9 mouse cellular contexts compared by ENCODE assay signal in genomic region chr8:45763690-45764342, GRCm38 (mm10).
A peak's percentile ranks its signal among the peaks of the same experiment; 100 is the strongest.
DNase-seq lines count a peak whose midpoint lies in the region; ATAC-seq and TF ChIP-seq lines count a peak whose summit lies in the region.
"Had no signal": no experiment of that assay in that cellular context is flagged by ENCODE, and none has a peak within 500 bp of the region (broad histone marks: within the 10 kb centered on the region; RNA-seq: fewer than 3 reads in every experiment).

No protein-coding gene starts in this region.

- 0 out of 2 replicates have a peak overlapping the region, but pooled peaks have one; percentile 12 for H3K4me2 ChIP-seq in intestine, embryonic 16.5 days (ENCODE audit: low read depth, low read length)
- H3K4me2 ChIP-seq in stomach, postnatal 0 days (replicated peaks; ENCODE audit: low read depth) = peak overlapping the region; percentile 30; the same call in 1 of the 2 replicates
- H3K4me2 ChIP-seq: midbrain, embryonic 12.5 days had no signal

- H3K27me3 ChIP-seq in intestine, embryonic 16.5 days (replicated peaks; ENCODE audit: control insufficient read depth, insufficient read depth, low read length) = no peaks in the 10 kb centered on the region
- no peaks in the 10 kb centered on the region for H3K27me3 ChIP-seq in stomach, postnatal 0 days (ENCODE audit: control insufficient read depth, insufficient read depth, low read length)
- H3K27me3 ChIP-seq: midbrain, embryonic 12.5 days had no signal

- no peak overlapping the region for H3K4me3 ChIP-seq in intestine, embryonic 16.5 days (ENCODE audit: low read length)
- peak overlapping the region; percentile 19; the same call in 1 of the 2 replicates for H3K4me3 ChIP-seq in stomach, postnatal 0 days (ENCODE audit: low read depth, low read length)
- H3K4me3 ChIP-seq: midbrain, embryonic 12.5 days had no signal

- WGBS in intestine, embryonic 16.5 days = 39% methylated on average over 11 of the region's 11 CpGs
- 39% methylated on average over 11 of the region's 11 CpGs for WGBS in stomach, postnatal 0 days

- H3K4me1 ChIP-seq in intestine, embryonic 16.5 days (ENCODE audit: control insufficient read depth, insufficient read depth, low read length) = peaks cover 8% of the 10 kb centered on the region
- no peaks in the 10 kb centered on the region for H3K4me1 ChIP-seq in stomach, postnatal 0 days (replicated peaks; ENCODE audit: control insufficient read depth, insufficient read depth)

- no peak overlapping the region for H3K9ac ChIP-seq in intestine, embryonic 16.5 days (ENCODE audit: low read depth, low read length)
- H3K9ac ChIP-seq in stomach, postnatal 0 days (ENCODE audit: low read length) = no peak overlapping the region
- H3K9ac ChIP-seq: midbrain, embryonic 12.5 days had no signal

- H3K27ac ChIP-seq in intestine, embryonic 16.5 days (ENCODE audit: low read length) = peak overlapping the region; percentile 66
- H3K27ac ChIP-seq in stomach, postnatal 0 days (replicated peaks) = peak overlapping the region; percentile 73
- H3K27ac ChIP-seq: midbrain, embryonic 12.5 days had no signal

- H3K9me3 ChIP-seq in intestine, embryonic 16.5 days (ENCODE audit: control insufficient read depth, low read length) = no peaks in the 10 kb centered on the region
- no peaks in the 10 kb centered on the region for H3K9me3 ChIP-seq in stomach, postnatal 0 days (ENCODE audit: control insufficient read depth, low read length)
- H3K9me3 ChIP-seq: midbrain, embryonic 12.5 days had no signal

- TF ChIP-seq CTCF in stomach, postnatal 0 days (IDR thresholded peaks at IDR 0.05; ENCODE audit: low read depth) = no peak

- DNase-seq in layer of hippocampus, postnatal 10 days (ENCODE audit: low spot score in 2 of 2) = peak; percentile 36 to 46
- DNase-seq in layer of hippocampus, adult 11-12 months (ENCODE audit: low spot score) = no peak
- peak; percentile 63 for DNase-seq in adrenal gland, adult 8-10 months
- peak; percentile 26 to 47 for DNase-seq in gastrocnemius, adult 8-10 months (ENCODE audit: low spot score in 2 of 2)
- DNase-seq in stomach, postnatal 0 days (ENCODE audit: low spot score) = peak; percentile 25

- peak; percentile 64 for ATAC-seq in intestine, embryonic 16.5 days
- ATAC-seq in stomach, postnatal 0 days (ENCODE audit: low FRiP score, low TSS enrichment) = peak; percentile 56; the same call in 1 of the 2 replicates
- no peak for ATAC-seq in erythroblast, adult 5-6 weeks (replicated peaks; ENCODE audit: low FRiP score, poor library complexity, severe bottlenecking)
- ATAC-seq in inflammation-experienced regulatory T-cells, adult 6 months = no peak

- 0 out of 2 replicates have a peak, but pooled peaks cover 5% of the 10 kb centered on the region for H3K36me3 ChIP-seq in intestine, embryonic 16.5 days (ENCODE audit: control insufficient read depth, insufficient read depth, low read length)
- no peaks in the 10 kb centered on the region for H3K36me3 ChIP-seq in stomach, postnatal 0 days (ENCODE audit: control insufficient read depth, insufficient read depth, low read length)

- no peak for TF ChIP-seq EP300 in stomach, postnatal 0 days (optimal IDR thresholded peaks at IDR 0.05)

Comparison
In these comparisons a context has a peak if more than half of its experiments do, and no peak if none do; other contexts are left out.
1. ATAC-seq: peak in intestine, embryonic 16.5 days (single experiment) and stomach, postnatal 0 days (single experiment); none in erythroblast, adult 5-6 weeks (single experiment) and inflammation-experienced regulatory T-cells, adult 6 months (single experiment).